Mouse (Mus musculus): ENCODE results near the gene Cdc37l1. TPM values are rescaled to one million over a fixed set of nuclear protein-coding genes. Genes with fewer than 3 reads are reported as not detected.
A peak's percentile ranks its signal among the peaks of the same experiment; 100 is the strongest.
"Not testable (repeated sequence)": the region's sequence is repeated elsewhere in the genome, so short reads cannot be mapped to it uniquely, and the experiment has no call there.

Gene Cdc37l1
- polyA plus RNA-seq, 1 experiment = 26.8 TPM

DNA sequence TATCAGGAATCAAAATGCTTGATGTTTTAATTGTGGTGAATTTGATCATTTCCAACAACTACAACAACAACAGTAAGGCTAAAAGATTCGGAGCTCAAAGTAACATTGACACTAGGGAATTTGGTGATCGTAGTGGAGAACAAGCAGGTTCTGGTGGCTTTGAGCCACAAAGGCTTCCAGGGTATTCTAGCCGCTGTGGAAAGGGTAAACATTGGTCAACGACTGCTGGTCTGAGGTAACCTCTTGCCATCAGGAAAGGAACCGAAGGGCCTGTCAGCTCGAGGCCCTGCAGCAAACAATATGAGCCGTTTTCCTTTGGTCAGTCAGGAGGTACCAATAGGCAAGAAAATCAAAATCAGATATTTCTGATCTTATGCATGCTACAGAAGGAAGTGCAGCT is 7.5 kb upstream of the Cdc37l1 start:
- no peak for TF ChIP-seq POLR2A (IDR thresholded peaks at IDR 0.05; ENCODE audit: control insufficient read depth, low read depth, low read length)
- TF ChIP-seq CTCF (IDR thresholded peaks at IDR 0.05; ENCODE audit: control insufficient read depth, insufficient read depth, insufficient replicate concordance, low read depth, low read length) = no peak
- Histone ChIP-seq H3K27me3 (ENCODE audit: control insufficient read depth, insufficient read depth, low read length) (no peaks in the 10 kb centered on the region), H3K27ac (ENCODE audit: control insufficient read depth, insufficient read depth, low read depth, low read length) (no peak overlapping the region), H3K4me1 (ENCODE audit: control insufficient read depth, insufficient read depth, low read length) (no peaks in the 10 kb centered on the region), H3K36me3 (ENCODE audit: control insufficient read depth, insufficient read depth, low read length) (no peaks in the 10 kb centered on the region), H3K4me3 (ENCODE audit: control insufficient read depth, low read depth, low read length) (no peak overlapping the region)

DNA sequence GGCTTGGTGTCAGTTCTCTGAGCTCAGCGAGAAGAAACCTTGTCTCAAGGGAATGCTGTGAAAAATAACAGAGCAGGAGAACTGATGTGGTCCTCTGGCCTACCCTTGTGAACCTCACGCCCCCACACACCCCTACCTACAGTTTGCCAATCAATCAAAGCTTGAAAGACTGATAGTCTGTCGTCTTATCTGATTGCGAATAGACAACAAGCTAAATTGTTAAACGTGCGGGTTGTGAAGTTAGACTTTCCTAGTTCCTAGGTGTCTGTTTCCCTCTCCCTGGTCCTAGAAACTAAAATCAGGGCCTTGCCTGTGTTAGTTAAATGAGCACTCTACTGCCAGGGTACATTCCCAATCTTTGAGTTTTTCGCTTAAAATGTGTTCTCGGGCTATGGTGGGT is 637 bp upstream of the Cdc37l1 start:
- H3K4me3 ChIP-seq (ENCODE audit: control insufficient read depth, low read depth, low read length) = peak overlapping the region; percentile 98
- H3K27ac ChIP-seq (ENCODE audit: control insufficient read depth, insufficient read depth, low read depth, low read length) = peak overlapping the region; percentile 95
- H3K27me3 ChIP-seq (ENCODE audit: control insufficient read depth, insufficient read depth, low read length) = no peaks in the 10 kb centered on the region

DNA sequence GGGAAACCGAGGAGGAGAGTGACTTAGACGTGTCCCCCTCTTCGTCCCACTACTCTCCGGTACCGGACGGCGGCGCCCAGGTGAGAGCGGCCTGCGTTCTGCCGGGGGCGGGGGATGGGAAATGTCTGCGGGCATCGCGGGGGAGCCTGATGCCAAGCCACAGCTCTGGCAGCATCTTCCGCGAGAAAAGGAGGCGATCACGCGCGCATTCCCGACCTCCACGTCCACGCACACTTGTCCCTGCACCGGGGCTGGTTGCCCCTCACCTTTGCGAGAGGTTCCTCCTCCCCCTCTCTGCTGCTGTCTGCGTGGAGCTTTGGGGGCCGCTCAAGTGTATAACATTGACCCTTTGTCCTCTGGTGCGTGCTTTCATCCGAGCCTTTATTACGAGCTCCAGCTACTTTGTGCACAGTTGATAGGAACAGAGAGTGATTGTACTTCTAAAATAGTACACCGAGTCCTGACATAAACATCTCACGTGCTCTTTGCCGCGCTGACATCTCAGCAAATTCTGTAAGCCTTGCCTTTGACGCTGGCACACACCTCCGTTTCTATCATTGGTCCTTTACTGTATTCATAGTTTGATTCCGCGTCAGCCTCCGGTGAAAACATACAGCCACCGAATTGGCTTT is 554 bp downstream of the Cdc37l1 start:
- H3K4me1 ChIP-seq (ENCODE audit: control insufficient read depth, insufficient read depth, low read length) = peaks cover 3% of the 10 kb centered on the region; the same call in 1 of the 2 replicates
- no peaks in the 10 kb centered on the region for H3K27me3 ChIP-seq (ENCODE audit: control insufficient read depth, insufficient read depth, low read length)
- TF ChIP-seq CTCF (IDR thresholded peaks at IDR 0.05; ENCODE audit: control insufficient read depth, insufficient read depth, insufficient replicate concordance, low read depth, low read length) (no peak), POLR2A (IDR thresholded peaks at IDR 0.05; ENCODE audit: control insufficient read depth, low read depth, low read length) (no peak; the same call in 1 of the 2 replicates)
- H3K4me3 ChIP-seq (ENCODE audit: control insufficient read depth, low read depth, low read length) = peak overlapping the region; percentile 98
- H3K36me3 ChIP-seq (ENCODE audit: control insufficient read depth, insufficient read depth, low read length) = peaks cover 3% of the 10 kb centered on the region; the same call in 1 of the 2 replicates
- peak overlapping the region; percentile 95 for H3K27ac ChIP-seq (ENCODE audit: control insufficient read depth, insufficient read depth, low read depth, low read length)

More for the DNA sequence above, 637 bp upstream of the Cdc37l1 start:
- peaks cover 3% of the 10 kb centered on the region; the same call in 1 of the 2 replicates for H3K4me1 ChIP-seq (ENCODE audit: control insufficient read depth, insufficient read depth, low read length)
- TF ChIP-seq POLR2A (IDR thresholded peaks at IDR 0.05; ENCODE audit: control insufficient read depth, low read depth, low read length) (no peak), CTCF (IDR thresholded peaks at IDR 0.05; ENCODE audit: control insufficient read depth, insufficient read depth, insufficient replicate concordance, low read depth, low read length) (no peak)
- H3K36me3 ChIP-seq (ENCODE audit: control insufficient read depth, insufficient read depth, low read length) = peaks cover 1% of the 10 kb centered on the region; the same call in 1 of the 2 replicates

DNA sequence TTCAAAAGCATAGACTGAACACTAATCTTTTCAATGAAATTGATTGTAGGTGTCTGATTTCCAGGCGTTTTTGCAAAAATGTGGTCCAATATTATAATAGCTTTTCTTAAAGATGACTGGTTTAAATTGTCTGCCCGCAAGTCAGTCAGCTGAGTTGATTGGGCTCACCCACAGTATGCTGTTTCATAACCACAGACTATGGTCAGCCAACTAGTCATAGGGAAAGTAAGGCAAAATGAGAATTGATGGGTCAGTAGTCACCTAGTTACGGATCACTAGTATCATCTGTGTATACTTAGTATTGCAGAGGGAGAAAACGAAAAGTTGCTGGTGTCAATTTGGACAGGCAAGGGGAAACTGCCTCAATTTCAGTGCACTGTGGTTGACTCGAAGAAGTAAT is 1.2 kb downstream of the Cdc37l1 start:
- H3K4me1 ChIP-seq (ENCODE audit: control insufficient read depth, insufficient read depth, low read length) = peaks cover 3% of the 10 kb centered on the region; the same call in 1 of the 2 replicates
- peak overlapping the region; percentile 98; the same call in 1 of the 2 replicates for H3K4me3 ChIP-seq (ENCODE audit: control insufficient read depth, low read depth, low read length)
- H3K36me3 ChIP-seq (ENCODE audit: control insufficient read depth, insufficient read depth, low read length) = peaks cover 3% of the 10 kb centered on the region; the same call in 1 of the 2 replicates
- H3K27ac ChIP-seq (ENCODE audit: control insufficient read depth, insufficient read depth, low read depth, low read length) = peak overlapping the region; percentile 95
- H3K27me3 ChIP-seq (ENCODE audit: control insufficient read depth, insufficient read depth, low read length) = no peaks in the 10 kb centered on the region
- TF ChIP-seq POLR2A (IDR thresholded peaks at IDR 0.05; ENCODE audit: control insufficient read depth, low read depth, low read length) = no peak
- no peak for TF ChIP-seq CTCF (IDR thresholded peaks at IDR 0.05; ENCODE audit: control insufficient read depth, insufficient read depth, insufficient replicate concordance, low read depth, low read length)

- Histone ChIP-seq H3K27me3 (ENCODE audit: control insufficient read depth, insufficient read depth, low read length) (no peaks in the 10 kb centered on the region), H3K36me3 (ENCODE audit: control insufficient read depth, insufficient read depth, low read length) (peaks cover 3% of the 10 kb centered on the region; the same call in 1 of the 2 replicates), H3K4me1 (ENCODE audit: control insufficient read depth, insufficient read depth, low read length) (peaks cover 3% of the 10 kb centered on the region; the same call in 1 of the 2 replicates), H3K4me3 (ENCODE audit: control insufficient read depth, low read depth, low read length) (peak overlapping the region; percentile 25), H3K27ac (ENCODE audit: control insufficient read depth, insufficient read depth, low read depth, low read length) (no peak overlapping the region; the same call in 1 of the 2 replicates)
- TF ChIP-seq CTCF (IDR thresholded peaks at IDR 0.05; ENCODE audit: control insufficient read depth, insufficient read depth, insufficient replicate concordance, low read depth, low read length) (no peak), POLR2A (IDR thresholded peaks at IDR 0.05; ENCODE audit: control insufficient read depth, low read depth, low read length) (no peak)
Measured at GRCm38 (mm10) chr19:28994870-28995269, 4.7 kb downstream of the Cdc37l1 start.

DNA sequence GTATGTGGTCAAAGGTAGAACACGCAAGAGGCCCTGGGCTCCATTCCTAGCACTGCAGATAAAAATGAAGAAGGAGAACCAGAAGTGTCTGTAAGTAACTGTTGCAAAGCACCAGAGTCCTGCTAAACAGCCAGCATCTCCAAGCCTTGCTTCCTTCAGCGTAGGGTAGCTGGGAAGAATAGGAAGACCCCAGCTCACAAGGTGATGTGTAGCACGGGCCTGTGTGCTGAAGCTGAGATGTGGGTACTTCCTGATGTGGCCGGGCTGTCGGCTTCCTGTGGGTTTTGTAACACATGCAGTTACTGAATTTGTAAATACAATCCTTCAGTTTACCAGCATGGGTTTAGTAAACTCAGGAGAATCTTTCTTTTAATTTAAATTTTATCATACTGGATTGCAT is 5.2 kb downstream of the Cdc37l1 start:
- Histone ChIP-seq H3K27ac (ENCODE audit: control insufficient read depth, insufficient read depth, low read depth, low read length) (no peak overlapping the region), H3K4me1 (ENCODE audit: control insufficient read depth, insufficient read depth, low read length) (peaks cover 3% of the 10 kb centered on the region; the same call in 1 of the 2 replicates), H3K27me3 (ENCODE audit: control insufficient read depth, insufficient read depth, low read length) (no peaks in the 10 kb centered on the region), H3K36me3 (ENCODE audit: control insufficient read depth, insufficient read depth, low read length) (peaks cover 3% of the 10 kb centered on the region; the same call in 1 of the 2 replicates), H3K4me3 (ENCODE audit: control insufficient read depth, low read depth, low read length) (no peak overlapping the region)
- no peak for TF ChIP-seq CTCF (IDR thresholded peaks at IDR 0.05; ENCODE audit: control insufficient read depth, insufficient read depth, insufficient replicate concordance, low read depth, low read length)
- no peak for TF ChIP-seq POLR2A (IDR thresholded peaks at IDR 0.05; ENCODE audit: control insufficient read depth, low read depth, low read length)

DNA sequence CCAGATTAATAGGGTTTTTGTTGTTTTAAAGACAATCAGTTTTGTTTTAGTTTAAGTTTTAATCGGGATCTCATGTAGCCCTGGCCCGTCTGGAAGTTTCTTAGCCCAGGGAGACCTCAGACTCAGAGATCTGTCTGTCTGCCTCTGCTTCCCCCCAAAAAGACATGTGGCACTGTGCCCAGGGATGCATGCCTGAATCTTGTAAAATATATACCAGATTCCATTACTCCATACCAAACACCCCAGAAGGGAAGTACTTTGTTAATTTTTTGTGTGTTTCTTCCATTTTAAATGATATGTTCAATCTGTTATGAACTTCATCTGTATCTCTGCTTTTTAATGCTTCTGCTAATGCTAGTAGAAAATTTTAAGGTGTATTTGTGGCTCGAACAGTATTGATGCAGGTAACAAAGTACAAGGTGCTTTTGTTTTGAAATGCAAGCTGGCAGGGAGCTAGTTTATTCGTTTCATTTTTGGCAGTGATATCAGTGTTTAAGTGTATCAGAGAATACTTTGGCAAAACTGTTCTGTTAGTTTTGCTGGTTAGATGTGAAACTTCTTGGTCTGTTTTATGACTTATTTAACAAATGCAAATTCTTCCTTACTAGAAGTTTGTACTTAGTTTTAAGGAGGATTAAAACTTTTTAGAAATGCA is 8.0 kb downstream of the Cdc37l1 start:
- H3K4me1 ChIP-seq (ENCODE audit: control insufficient read depth, insufficient read depth, low read length) = no peaks in the 10 kb centered on the region
- H3K4me3 ChIP-seq (ENCODE audit: control insufficient read depth, low read depth, low read length) = no peak overlapping the region
- H3K27ac ChIP-seq (ENCODE audit: control insufficient read depth, insufficient read depth, low read depth, low read length) = no peak overlapping the region
- peaks cover 2% of the 10 kb centered on the region for H3K36me3 ChIP-seq (ENCODE audit: control insufficient read depth, insufficient read depth, low read length)
- no peaks in the 10 kb centered on the region for H3K27me3 ChIP-seq (ENCODE audit: control insufficient read depth, insufficient read depth, low read length)
- TF ChIP-seq CTCF (IDR thresholded peaks at IDR 0.05; ENCODE audit: control insufficient read depth, insufficient read depth, insufficient replicate concordance, low read depth, low read length) (no peak), POLR2A (IDR thresholded peaks at IDR 0.05; ENCODE audit: control insufficient read depth, low read depth, low read length) (no peak)

DNA sequence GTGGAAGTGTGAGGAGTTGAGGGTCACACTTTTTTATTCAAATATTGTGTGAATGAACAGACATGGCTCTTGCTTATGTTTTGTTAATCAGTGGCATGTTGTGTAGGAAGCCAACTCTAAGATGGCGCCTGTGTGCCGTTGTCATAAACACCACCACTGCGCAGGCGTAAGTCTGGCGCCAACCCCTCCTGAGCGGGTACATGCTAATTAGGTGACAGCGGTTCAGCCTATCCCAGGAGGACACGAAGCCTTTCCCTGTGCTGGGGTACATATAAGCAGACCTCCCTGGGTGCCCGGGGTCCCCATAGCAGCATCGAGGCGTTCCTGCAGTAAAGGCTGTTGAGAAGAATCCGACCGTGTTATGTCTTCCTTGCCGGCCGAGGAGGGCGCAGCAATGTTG is 10.2 kb downstream of the Cdc37l1 start:
- H3K4me3 ChIP-seq (ENCODE audit: control insufficient read depth, low read depth, low read length); H3K4me1 ChIP-seq (ENCODE audit: control insufficient read depth, insufficient read depth, low read length); H3K27me3 ChIP-seq (ENCODE audit: control insufficient read depth, insufficient read depth, low read length); H3K36me3 ChIP-seq (ENCODE audit: control insufficient read depth, insufficient read depth, low read length); H3K27ac ChIP-seq (ENCODE audit: control insufficient read depth, insufficient read depth, low read depth, low read length): not testable (repeated sequence)
